Mouse (Mus musculus) kidney, postnatal 0 days (tissue): ENCODE data around the gene Rgs14. TPM values are rescaled to one million over a fixed set of nuclear protein-coding genes. Genes with fewer than 3 reads are reported as not detected.

Experiments
- ATAC-seq: fragments of 200-750 bp; cut with Nextera tagmentation; replicated peaks from 2 replicates; pipeline ENCODE4 v1.8.0; 2017; ENCODE audit warnings: low read depth, moderate number of reproducible peaks, moderate TSS enrichment, moderate library complexity; ENCODE audit not compliant: low FRiP score
- DNase-seq: peaks from one replicate; pipeline ENCODE4 v3.0.0-alpha.2; 2016; ENCODE audit warnings: low spot score
- H3K27ac ChIP-seq: fragments of 300-500 bp; sonication (generic); 2 replicates; pipeline ENCODE4 v1.5.1; 2014; ENCODE audit warnings: mild to moderate bottlenecking
- H3K27me3 ChIP-seq: fragments of 300-500 bp; sonication (generic); 2 replicates; pipeline ENCODE4 v1.6.1; 2014; ENCODE audit warnings: low read length, mixed read lengths; ENCODE audit not compliant: insufficient read depth
- H3K36me3 ChIP-seq: fragments of 300-500 bp; sonication (generic); 2 replicates; pipeline ENCODE4 v1.6.1; 2014; ENCODE audit warnings: low read length, mixed read lengths; ENCODE audit not compliant: insufficient read depth
- H3K4me1 ChIP-seq: fragments of 300-500 bp; sonication (generic); replicated peaks from 2 replicates; pipeline ENCODE4 v1.6.1; 2014; ENCODE audit warnings: antibody characterized with exemption, low read length, mixed read lengths; ENCODE audit not compliant: insufficient read depth
- H3K4me2 ChIP-seq: fragments of 300-500 bp; sonication (generic); 2 replicates; pipeline ENCODE4 v1.6.1; 2014; ENCODE audit warnings: mild to moderate bottlenecking, low read length, moderate library complexity, mixed read lengths
- H3K4me3 ChIP-seq: fragments of 300-500 bp; sonication (generic); replicated peaks from 2 replicates; pipeline ENCODE4 v1.5.1; 2014; ENCODE audit warnings: low read depth, low read length
- H3K9ac ChIP-seq: fragments of 300-500 bp; sonication (generic); 2 replicates; pipeline ENCODE4 v1.6.1; 2014; ENCODE audit warnings: low read depth, low read length
- H3K9me3 ChIP-seq: fragments of 300-500 bp; sonication (generic); replicated peaks from 2 replicates; pipeline ENCODE4 v1.6.1; 2016; ENCODE audit warnings: low read length, inconsistent platforms, mixed read lengths
- CTCF ChIP-seq: IDR thresholded peaks from 2 replicates; pipeline ENCODE4 v1.5.1; 2016; ENCODE audit warnings: antibody characterized with exemption, low read depth, mild to moderate bottlenecking, moderate library complexity
- WGBS: fragments of 180-500 bp; shearing (Covaris S2); extraction: QIAGEN DNeasy Blood & Tissue Kit; methylation state at CpG from one replicate; pipeline ENCODE4 v1.1.7; 2014; 5-methylcytosine and 5-hydroxymethylcytosine counted together
- polyA plus RNA-seq: library from polyadenylated mRNA; unstranded; fragments of >200 nt; fragmentation: Nextera tagmentation; extraction: Ambion mirVana; gene quantifications from 2 replicates; pipeline ENCODE4 v1.2.1, GENCODE M21; 2015

Rgs14 gene
- polyA plus RNA-seq, 1 experiment from 2014 or later, result 1.6 TPM

- Histone ChIP-seq H3K4me1 (no peaks in the 10 kb centered on the region), H3K4me2 (peak overlapping the region; percentile 37; the same call in 1 of the 2 replicates), H3K27ac (0 out of 2 replicates have a peak overlapping the region, but pooled peaks have one; percentile 19), H3K36me3 (no peaks in the 10 kb centered on the region), H3K9ac (no peak overlapping the region), H3K9me3 (no peaks in the 10 kb centered on the region), H3K4me3 (no peak overlapping the region), H3K27me3 (no peaks in the 10 kb centered on the region)
- WGBS, result 55% methylated on average over 5 of the region's 5 CpGs
- ATAC-seq (peak; percentile 34; the same call in 1 of the 2 replicates), DNase-seq (no peak)
- TF ChIP-seq CTCF, result no peak
These were observed 29.9 kb downstream of the Rgs14 start for GRCm38 (mm10) chr13:55399300-55400038.

GRCm38 (mm10) chr13:55400039-55400346 is 30.5 kb downstream of the Rgs14 start:
- TF ChIP-seq CTCF, result no peak
- Histone ChIP-seq H3K27ac (no peak overlapping the region), H3K4me2 (peak overlapping the region; percentile 37), H3K4me3 (no peak overlapping the region; the same call in 1 of the 2 replicates), H3K36me3 (no peaks in the 10 kb centered on the region), H3K9ac (no peak overlapping the region), H3K4me1 (no peaks in the 10 kb centered on the region), H3K27me3 (no peaks in the 10 kb centered on the region), H3K9me3 (no peaks in the 10 kb centered on the region)
- WGBS, result 59% methylated on average over 1 of the region's 1 CpGs
- ATAC-seq, result no peak
- no peak for DNase-seq

GRCm38 (mm10) chr13:55403266-55403665 is 33.7 kb downstream of the Rgs14 start:
- no peaks in the 10 kb centered on the region for H3K36me3 ChIP-seq
- 0 out of 2 replicates have a peak, but pooled peaks cover 4% of the 10 kb centered on the region for H3K4me1 ChIP-seq
- TF ChIP-seq CTCF, result no peak
- H3K4me3 ChIP-seq, result no peak overlapping the region
- ATAC-seq (no peak), DNase-seq (no peak)
- H3K9me3 ChIP-seq, result no peaks in the 10 kb centered on the region
- no peak overlapping the region; the same call in 1 of the 2 replicates for H3K4me2 ChIP-seq
- H3K27ac ChIP-seq, result no peak overlapping the region
- H3K27me3 ChIP-seq, result no peaks in the 10 kb centered on the region
- WGBS, result 55% methylated on average over 7 of the region's 7 CpGs
- no peak overlapping the region for H3K9ac ChIP-seq

GRCm38 (mm10) chr13:55403935-55404852 is 34.7 kb downstream of the Rgs14 start:
- H3K4me2 ChIP-seq, result no peak overlapping the region; the same call in 1 of the 2 replicates
- WGBS, result 63% methylated on average over 15 of the region's 15 CpGs
- no peaks in the 10 kb centered on the region for H3K9me3 ChIP-seq
- H3K27ac ChIP-seq, result no peak overlapping the region
- no peaks in the 10 kb centered on the region for H3K27me3 ChIP-seq
- no peak overlapping the region for H3K4me3 ChIP-seq
- H3K4me1 ChIP-seq, result 0 out of 2 replicates have a peak, but pooled peaks cover 4% of the 10 kb centered on the region
- TF ChIP-seq CTCF, result no peak
- DNase-seq (no peak), ATAC-seq (no peak)
- H3K9ac ChIP-seq, result no peak overlapping the region
- no peaks in the 10 kb centered on the region for H3K36me3 ChIP-seq

GRCm38 (mm10) chr13:55404853-55405782 is 35.6 kb downstream of the Rgs14 start:
- H3K4me3 ChIP-seq, result no peak overlapping the region
- no peaks in the 10 kb centered on the region for H3K27me3 ChIP-seq
- peak overlapping the region; percentile 37; the same call in 1 of the 2 replicates for H3K9ac ChIP-seq
- H3K9me3 ChIP-seq, result no peaks in the 10 kb centered on the region
- DNase-seq, result peak; percentile 95
- 12% methylated on average over 11 of the region's 11 CpGs for WGBS
- peak overlapping the region; percentile 13; the same call in 1 of the 2 replicates for H3K4me2 ChIP-seq
- TF ChIP-seq CTCF, result peak; percentile 98
- peak; percentile 45 for ATAC-seq
- H3K27ac ChIP-seq, result no peak overlapping the region
- H3K36me3 ChIP-seq, result no peaks in the 10 kb centered on the region
- H3K4me1 ChIP-seq, result 0 out of 2 replicates have a peak, but pooled peaks cover 4% of the 10 kb centered on the region
